In genomic region chr8:10961989-10962388, GRCm38 (mm10) we compare ENCODE assay signal across 9 mouse cellular contexts. TPM values are rescaled to one million over a fixed set of nuclear protein-coding genes. Genes with fewer than 3 reads are reported as not detected.
DNase-seq lines count a peak whose midpoint lies in the region; ATAC-seq and TF ChIP-seq lines count a peak whose summit lies in the region.
"Had no signal": no experiment of that assay in that cellular context is flagged by ENCODE, and none has a peak within 500 bp of the region (broad histone marks: within the 10 kb centered on the region; RNA-seq: fewer than 3 reads in every experiment).

No protein-coding gene starts in this region.

- DNase-seq in hindbrain, postnatal 0 days (ENCODE audit: low spot score): no peak
- peak; percentile 85 for DNase-seq in kidney, postnatal 14 days
- no peak for DNase-seq in right cerebral cortex, postnatal 14 days
- no peak for DNase-seq in cerebellum, postnatal 25 days
- DNase-seq: forebrain, postnatal 0 days had no signal

- peaks cover 56% of the 10 kb centered on the region for H3K4me1 ChIP-seq in hindbrain, embryonic 12.5 days
- peaks cover 23% of the 10 kb centered on the region for H3K4me1 ChIP-seq in hindbrain, postnatal 0 days (ENCODE audit: insufficient read depth, low read length)
- H3K4me1 ChIP-seq in embryonic facial prominence, embryonic 13.5 days: peaks cover 66% of the 10 kb centered on the region
- peaks cover 60% of the 10 kb centered on the region for H3K4me1 ChIP-seq in stomach, embryonic 14.5 days (ENCODE audit: control insufficient read depth, insufficient read depth, low read length)

- H3K27ac ChIP-seq in hindbrain, embryonic 12.5 days: peak overlapping the region; percentile 35; the same call in 1 of the 2 replicates
- H3K27ac ChIP-seq in hindbrain, postnatal 0 days: no peak overlapping the region
- H3K27ac ChIP-seq in embryonic facial prominence, embryonic 13.5 days: peak overlapping the region; percentile 51
- H3K27ac ChIP-seq in stomach, embryonic 14.5 days (ENCODE audit: low read length): peak overlapping the region; percentile 77; the same call in 1 of the 2 replicates

- H3K36me3 ChIP-seq in hindbrain, embryonic 12.5 days: no peaks in the 10 kb centered on the region
- no peaks in the 10 kb centered on the region for H3K36me3 ChIP-seq in hindbrain, postnatal 0 days (ENCODE audit: insufficient read depth, low read length)
- H3K36me3 ChIP-seq in embryonic facial prominence, embryonic 13.5 days: no peaks in the 10 kb centered on the region
- no peaks in the 10 kb centered on the region for H3K36me3 ChIP-seq in stomach, embryonic 14.5 days (ENCODE audit: control insufficient read depth, insufficient read depth, low read length)

- H3K27me3 ChIP-seq in hindbrain, embryonic 12.5 days: peaks cover 4% of the 10 kb centered on the region
- H3K27me3 ChIP-seq in hindbrain, postnatal 0 days (ENCODE audit: insufficient read depth, low read length): no peaks in the 10 kb centered on the region
- H3K27me3 ChIP-seq in embryonic facial prominence, embryonic 13.5 days: 0 out of 2 replicates have a peak, but pooled peaks cover 3% of the 10 kb centered on the region
- no peaks in the 10 kb centered on the region for H3K27me3 ChIP-seq in stomach, embryonic 14.5 days (ENCODE audit: control insufficient read depth, insufficient read depth, low read length)

- H3K9ac ChIP-seq in hindbrain, embryonic 12.5 days: no peak overlapping the region
- no peak overlapping the region for H3K9ac ChIP-seq in hindbrain, postnatal 0 days (replicated peaks; ENCODE audit: low read length)
- no peak overlapping the region for H3K9ac ChIP-seq in embryonic facial prominence, embryonic 13.5 days
- no peak overlapping the region for H3K9ac ChIP-seq in stomach, embryonic 14.5 days (replicated peaks; ENCODE audit: low read depth, low read length)
- H3K9ac ChIP-seq: forebrain, postnatal 0 days had no signal

- ATAC-seq in hindbrain, embryonic 12.5 days (ENCODE audit: low FRiP score): no peak
- no peak for ATAC-seq in hindbrain, postnatal 0 days
- no peak for ATAC-seq in embryonic facial prominence, embryonic 13.5 days (ENCODE audit: insufficient number of reproducible peaks, insufficient read depth, low FRiP score, low TSS enrichment, low read depth)
- peak; percentile 56 for ATAC-seq in stomach, embryonic 14.5 days (ENCODE audit: insufficient number of reproducible peaks, insufficient read depth, low FRiP score, low read depth)
- no peak for ATAC-seq in megakaryocyte-erythroid progenitor cell, adult 5-6 weeks (replicated peaks; ENCODE audit: low FRiP score, low TSS enrichment, poor library complexity, severe bottlenecking)
- ATAC-seq: forebrain, postnatal 0 days had no signal

- H3K9me3 ChIP-seq in hindbrain, embryonic 12.5 days (replicated peaks): no peaks in the 10 kb centered on the region
- H3K9me3 ChIP-seq in hindbrain, postnatal 0 days (ENCODE audit: low read length): no peaks in the 10 kb centered on the region
- H3K9me3 ChIP-seq in embryonic facial prominence, embryonic 13.5 days: no peaks in the 10 kb centered on the region
- no peaks in the 10 kb centered on the region for H3K9me3 ChIP-seq in stomach, embryonic 14.5 days (ENCODE audit: control insufficient read depth, low read depth, low read length)

- no peak overlapping the region for H3K4me2 ChIP-seq in hindbrain, embryonic 12.5 days (replicated peaks)
- H3K4me2 ChIP-seq in hindbrain, postnatal 0 days (ENCODE audit: low read depth, low read length): no peak overlapping the region
- no peak overlapping the region for H3K4me2 ChIP-seq in embryonic facial prominence, embryonic 13.5 days
- peak overlapping the region; percentile 19; the same call in 1 of the 2 replicates for H3K4me2 ChIP-seq in stomach, embryonic 14.5 days (replicated peaks; ENCODE audit: low read depth, low read length)

- no peak for TF ChIP-seq CTCF in hindbrain, postnatal 0 days (IDR thresholded peaks at IDR 0.05; ENCODE audit: low read depth)

- no peak overlapping the region for H3K4me3 ChIP-seq in hindbrain, embryonic 12.5 days
- no peak overlapping the region for H3K4me3 ChIP-seq in hindbrain, postnatal 0 days (ENCODE audit: low read length)
- no peak overlapping the region for H3K4me3 ChIP-seq in embryonic facial prominence, embryonic 13.5 days
- H3K4me3 ChIP-seq in stomach, embryonic 14.5 days (ENCODE audit: low read depth, low read length): no peak overlapping the region

- WGBS in hindbrain, embryonic 12.5 days: 15% methylated on average over 8 of the region's 8 CpGs
- 42% methylated on average over 8 of the region's 8 CpGs for whole genome bisulfite sequencing in hindbrain, postnatal 0 days
- 8% methylated on average over 8 of the region's 8 CpGs for WGBS in embryonic facial prominence, embryonic 13.5 days
- WGBS in stomach, embryonic 14.5 days: 3% methylated on average over 8 of the region's 8 CpGs

RNA-seq across cellular contexts. Expression of gene Irs2, which starts 46.3 kb away (rescaled TPM):
- polyA plus RNA-seq in hindbrain, embryonic 12.5 days (2016; fragmentation: Nextera tagmentation; extraction: Ambion mirVana): 9.8 and 10.4 TPM in 2 replicates
- total RNA-seq in hindbrain, postnatal 0 days (2014; rRNA removed): 42.4 and 53.2 TPM in 2 replicates
- 6.3 and 7.3 TPM in 2 replicates for polyA plus RNA-seq in hindbrain, postnatal 0 days (2015; fragmentation: Nextera tagmentation; extraction: Ambion mirVana)
- 7.7 and 8.7 TPM in 2 replicates for polyA plus RNA-seq in embryonic facial prominence, embryonic 13.5 days (2015; fragmentation: Nextera tagmentation; extraction: Ambion mirVana)
- polyA plus RNA-seq in stomach, embryonic 14.5 days (2014; fragmentation: Nextera tagmentation; extraction: Ambion mirVana): 4.6 and 5.0 TPM in 2 replicates
- 11.8 and 12.7 TPM in 2 replicates for total RNA-seq in megakaryocyte-erythroid progenitor cell, adult 5-6 weeks (2014; fragmentation: Nextera tagmentation)
- 4.3 and 6.5 TPM in 2 replicates for total RNA-seq in megakaryocyte-erythroid progenitor cell, adult 5-6 weeks (2017)
